Mouse (Mus musculus) intestine, embryonic 16.5 days (tissue): ENCODE data around the gene Olfr133. TPM values are rescaled to one million over a fixed set of nuclear protein-coding genes. Genes with fewer than 3 reads are reported as not detected.
"Not testable (repeated sequence)": the region's sequence is repeated elsewhere in the genome, so short reads cannot be mapped to it uniquely, and the experiment has no call there.

Source experiments
- ATAC-seq: fragments of 200-750 bp; cut with Nextera tagmentation; 2 replicates; pipeline ENCODE4 v1.8.0; 2017; ENCODE audit warnings: moderate TSS enrichment, moderate library complexity
- H3K27ac ChIP-seq: fragments of 300-500 bp; sonication (generic); 2 replicates; pipeline ENCODE4 v1.5.1; 2014; ENCODE audit warnings: mild to moderate bottlenecking, low read length
- H3K27me3 ChIP-seq: fragments of 300-500 bp; sonication (generic); replicated peaks from 2 replicates; pipeline ENCODE4 v1.6.1; 2014; ENCODE audit warnings: low read length, control low read depth, mixed read lengths; ENCODE audit not compliant: control insufficient read depth, insufficient read depth
- H3K36me3 ChIP-seq: fragments of 300-500 bp; sonication (generic); 2 replicates; pipeline ENCODE4 v1.6.1; 2014; ENCODE audit warnings: low read length, control low read depth; ENCODE audit not compliant: control insufficient read depth, insufficient read depth
- H3K4me1 ChIP-seq: fragments of 300-500 bp; sonication (generic); 2 replicates; pipeline ENCODE4 v1.6.1; 2014; ENCODE audit warnings: low read length, control low read depth, mixed read lengths; ENCODE audit not compliant: control insufficient read depth, insufficient read depth
- H3K4me2 ChIP-seq: fragments of 300-500 bp; sonication (generic); 2 replicates; pipeline ENCODE4 v1.6.1; 2014; ENCODE audit warnings: low read depth, low read length, control low read depth
- H3K4me3 ChIP-seq: fragments of 300-500 bp; sonication (generic); 2 replicates; pipeline ENCODE4 v1.5.1; 2014; ENCODE audit warnings: mild to moderate bottlenecking, low read length
- H3K9ac ChIP-seq: fragments of 300-500 bp; sonication (generic); 2 replicates; pipeline ENCODE4 v1.6.1; 2014; ENCODE audit warnings: low read depth, low read length
- H3K9me3 ChIP-seq: fragments of 300-500 bp; sonication (generic); 2 replicates; pipeline ENCODE4 v1.6.1; 2016; ENCODE audit warnings: low read length, control low read depth; ENCODE audit not compliant: control insufficient read depth
- WGBS: fragments of 180-500 bp; shearing (Covaris S2); extraction: QIAGEN DNeasy Blood & Tissue Kit; methylation state at CpG from one replicate; pipeline ENCODE4 v1.1.7; 2014; 5-methylcytosine and 5-hydroxymethylcytosine counted together
- polyA plus RNA-seq: library from polyadenylated mRNA; unstranded; fragments of >200 nt; fragmentation: Nextera tagmentation; extraction: Ambion mirVana; gene quantifications from 2 replicates; pipeline ENCODE4 v1.2.1, GENCODE M21; 2015

The Olfr133 gene
- polyA plus RNA-seq, result not detected in 2 replicates

- Histone ChIP-seq H3K9ac (no peak within 1 kb of the TSS), H3K4me1 (no peaks in the 10 kb centered on the region), H3K27ac (no peak within 1 kb of the TSS), H3K4me3 (no peak within 1 kb of the TSS), H3K9me3 (no peaks in the 10 kb centered on the region), H3K27me3 (no peaks in the 10 kb centered on the region), H3K36me3 (no peaks in the 10 kb centered on the region), H3K4me2 (no peak within 1 kb of the TSS)
- 75% methylated on average over 2 of the region's 2 CpGs for WGBS
- no peak for ATAC-seq
These were observed at the start of gene Olfr133 for GRCm38 (mm10) chr17:38144981-38145380. Olfr133 (plus strand) TSS chr17:38145281.

GRCm38 (mm10) chr17:38124199-38124598, 20.9 kb upstream of the Olfr133 start:
- not testable (repeated sequence) for H3K4me1 ChIP-seq, H3K36me3 ChIP-seq, H3K9ac ChIP-seq, H3K27ac ChIP-seq, ATAC-seq, H3K4me2 ChIP-seq, H3K9me3 ChIP-seq, H3K27me3 ChIP-seq, H3K4me3 ChIP-seq
- WGBS, result 83% methylated on average over 1 of the region's 1 CpGs

GRCm38 (mm10) chr17:38125371-38125770, 19.7 kb upstream of the Olfr133 start:
- WGBS, result 57% methylated on average over 3 of the region's 3 CpGs
- H3K27me3 ChIP-seq, H3K9me3 ChIP-seq, ATAC-seq, H3K36me3 ChIP-seq, H3K4me3 ChIP-seq, H3K4me1 ChIP-seq, H3K4me2 ChIP-seq, H3K9ac ChIP-seq, H3K27ac ChIP-seq: not testable (repeated sequence)

GRCm38 (mm10) chr17:38134426-38134825, 10.7 kb upstream of the Olfr133 start, which contains the start of gene Olfr132:
Olfr132 (minus strand) TSS chr17:38134526.
- 61% methylated on average over 1 of the region's 1 CpGs for WGBS
- no peaks in the 10 kb centered on the region for H3K9me3 ChIP-seq
- no peak for ATAC-seq

GRCm38 (mm10) chr17:38171088-38171487, 26.0 kb downstream of the Olfr133 start, which contains the start of gene Olfr134:
Olfr134 (plus strand) TSS chr17:38171388.
- Histone ChIP-seq H3K4me1 (no peaks in the 10 kb centered on the region), H3K4me2 (no peak within 1 kb of the TSS), H3K9ac (no peak within 1 kb of the TSS), H3K36me3 (no peaks in the 10 kb centered on the region), H3K4me3 (no peak within 1 kb of the TSS), H3K27ac (no peak within 1 kb of the TSS), H3K9me3 (no peaks in the 10 kb centered on the region), H3K27me3 (no peaks in the 10 kb centered on the region)
- ATAC-seq, result no peak
- WGBS, result 68% methylated on average over 3 of the region's 3 CpGs

More at GRCm38 (mm10) chr17:38134426-38134825, 10.7 kb upstream of the Olfr133 start, which contains the start of gene Olfr132:
- no peak within 1 kb of the TSS for H3K27ac ChIP-seq
- H3K27me3 ChIP-seq, result no peaks in the 10 kb centered on the region
- H3K9ac ChIP-seq, result no peak within 1 kb of the TSS
- no peak within 1 kb of the TSS for H3K4me3 ChIP-seq
- no peaks in the 10 kb centered on the region for H3K4me1 ChIP-seq
- H3K4me2 ChIP-seq, result no peak within 1 kb of the TSS
- no peaks in the 10 kb centered on the region for H3K36me3 ChIP-seq

Other genes starting within 250 kb of the Olfr133 start
- not detected in 2 replicates for gene Olfr127, start 244.8 kb upstream of the Olfr133 start, polyA plus RNA-seq
- not detected in 2 replicates for gene Olfr128, start 224.7 kb upstream of the Olfr133 start, polyA plus RNA-seq
- gene Olfr761, start 192.2 kb upstream of the Olfr133 start, polyA plus RNA-seq, result not detected in 2 replicates
- not detected in 2 replicates for gene Olfr129, start 85.2 kb upstream of the Olfr133 start, polyA plus RNA-seq
- gene Olfr130, start 81.4 kb upstream of the Olfr133 start, polyA plus RNA-seq, result not detected in 2 replicates
- not detected in 2 replicates for gene Olfr131, start 56.6 kb upstream of the Olfr133 start, polyA plus RNA-seq
- gene Olfr132, start 10.8 kb upstream of the Olfr133 start, polyA plus RNA-seq, result not detected in 2 replicates
- not detected in 2 replicates for gene Olfr134, start 26.1 kb downstream of the Olfr133 start, polyA plus RNA-seq
- gene Olfr135, start 59.1 kb downstream of the Olfr133 start, polyA plus RNA-seq, result not detected in 2 replicates
- not detected in 2 replicates for gene Olfr138, start 115.8 kb downstream of the Olfr133 start, polyA plus RNA-seq
- gene Olfr137, start 162.3 kb downstream of the Olfr133 start, polyA plus RNA-seq, result not detected in 2 replicates
- gene Olfr136, start 184.6 kb downstream of the Olfr133 start, polyA plus RNA-seq, result not detected in 2 replicates